Mouse (Mus musculus) telencephalon, adult 2 months (tissue): ENCODE results near the gene Srp54a.
"Not testable (repeated sequence)": the region's sequence is repeated elsewhere in the genome, so short reads cannot be mapped to it uniquely, and the experiment has no call there.

Source experiments
- DNase-seq: peaks from one replicate; pipeline ENCODE4 v3.0.0-alpha.2; 2011; ENCODE audit warnings: low read depth, low spot score

Gene Srp54a

GRCm38 (mm10) chr12:55124731-55125130 is 44.7 kb downstream of the Srp54a start:
- DNase-seq: not testable (repeated sequence)

GRCm38 (mm10) chr12:55135540-55135939 is 55.5 kb downstream of the Srp54a start:
- not testable (repeated sequence) for DNase-seq

- not testable (repeated sequence) for DNase-seq
These were observed 57.8 kb downstream of the Srp54a start for GRCm38 (mm10) chr12:55137859-55138258.

- DNase-seq: not testable (repeated sequence)
These were observed 74.7 kb downstream of the Srp54a start, which contains the start of gene Srp54b for GRCm38 (mm10) chr12:55154559-55155448. Gene Srp54b (plus strand): TSS chr12:55155104.

- not testable (repeated sequence) for DNase-seq
These were observed 75.4 kb downstream of the Srp54a start for GRCm38 (mm10) chr12:55155449-55155783.
